Mouse (Mus musculus) ovary, postnatal 10 days (tissue): Measurements from ENCODE around the gene BC049352.
A peak's percentile ranks its signal among the peaks of the same experiment; 100 is the strongest.

Source experiments
- DNase-seq: peaks from one replicate; pipeline ENCODE4 v3.0.0; 2022; ENCODE audit warnings: low spot score

BC049352 gene

GRCm38 (mm10) chr9:45189661-45190174, 7.9 kb downstream of the BC049352 start:
- DNase-seq, result no peak

- no peak for DNase-seq
These were observed 13.7 kb downstream of the BC049352 start for GRCm38 (mm10) chr9:45195468-45195867.

GRCm38 (mm10) chr9:45196125-45196830, 14.5 kb downstream of the BC049352 start:
- no peak for DNase-seq

GRCm38 (mm10) chr9:45197549-45197948, 15.7 kb downstream of the BC049352 start:
- no peak for DNase-seq

- DNase-seq, result no peak
These were observed 19.6 kb downstream of the BC049352 start for GRCm38 (mm10) chr9:45201319-45201947.

GRCm38 (mm10) chr9:45202021-45202798, 20.4 kb downstream of the BC049352 start:
- DNase-seq, result no peak

GRCm38 (mm10) chr9:45203797-45204410, 22.1 kb downstream of the BC049352 start, which contains the start of gene Tmprss4:
Gene Tmprss4, minus strand, starts transcription at chr9:45204092.
- no peak for DNase-seq

GRCm38 (mm10) chr9:45205143-45205542, 23.3 kb downstream of the BC049352 start:
- no peak for DNase-seq

- no peak for DNase-seq
These were observed 24.3 kb downstream of the BC049352 start for GRCm38 (mm10) chr9:45206121-45206520.

- DNase-seq, result no peak
These were observed 25.4 kb downstream of the BC049352 start for GRCm38 (mm10) chr9:45207015-45207743.

- no peak for DNase-seq
These were observed 30.2 kb downstream of the BC049352 start for GRCm38 (mm10) chr9:45212001-45212400.

GRCm38 (mm10) chr9:45215526-45216179, 33.8 kb downstream of the BC049352 start:
- no peak for DNase-seq

- no peak for DNase-seq
These were observed 37.8 kb downstream of the BC049352 start for GRCm38 (mm10) chr9:45219644-45220043.

GRCm38 (mm10) chr9:45221567-45221966, 39.8 kb downstream of the BC049352 start:
- peak; percentile 81 for DNase-seq

- DNase-seq, result no peak
These were observed 47.6 kb downstream of the BC049352 start for GRCm38 (mm10) chr9:45229359-45229758.

GRCm38 (mm10) chr9:45235668-45236227, 53.9 kb downstream of the BC049352 start:
- no peak for DNase-seq

GRCm38 (mm10) chr9:45236744-45237143, 54.9 kb downstream of the BC049352 start:
- no peak for DNase-seq

GRCm38 (mm10) chr9:45241397-45241796, 59.6 kb downstream of the BC049352 start:
- DNase-seq, result no peak

GRCm38 (mm10) chr9:45245432-45245831, 63.6 kb downstream of the BC049352 start:
- no peak for DNase-seq

GRCm38 (mm10) chr9:45246060-45246459, 64.3 kb downstream of the BC049352 start:
- no peak for DNase-seq

- DNase-seq, result no peak
These were observed 65.7 kb downstream of the BC049352 start for GRCm38 (mm10) chr9:45247536-45247935.
